Mouse (Mus musculus): ENCODE measurements around the gene Fmnl3. TPM values are rescaled to one million over a fixed set of nuclear protein-coding genes. Genes with fewer than 3 reads are reported as not detected.

The Fmnl3 gene
- total and polyA plus RNA-seq, 3 experiments, result 0.04 to 0.06 TPM; not detected in 1

GRCm38 (mm10) chr15:99371526-99372340 lies 1.5 kb upstream of the Fmnl3 start:
- Histone ChIP-seq H3K27me3 (ENCODE audit: control insufficient read depth in 1 of 2, insufficient read depth in 2 of 2, low read length in 2 of 2) (peaks cover 13 to 36% of the 10 kb centered on the region in 2 experiments), H3K9me3 (replicated peaks; ENCODE audit: insufficient read depth, low read length) (no peaks in the 10 kb centered on the region), H3K4me1 (ENCODE audit: control insufficient read depth in 1 of 2, insufficient read depth in 2 of 2, low read length in 2 of 2) (no peaks in the 10 kb centered on the region; a peak in 2 of 4 replicates), H3K4me3 (ENCODE audit: control insufficient read depth in 1 of 2, insufficient read depth in 1 of 2, low read depth in 2 of 2, low read length in 2 of 2) (no peak overlapping the region), H3K79me2 (ENCODE audit: control insufficient read depth, insufficient read depth, low read length, poor library complexity) (no peaks in the 10 kb centered on the region), H3K36me3 (ENCODE audit: control insufficient read depth in 1 of 2, insufficient read depth in 2 of 2, low read length in 2 of 2) (no peaks in the 10 kb centered on the region), H3K27ac (ENCODE audit: control insufficient read depth, low read depth, low read length) (no peak overlapping the region), H3K9ac (ENCODE audit: control insufficient read depth, low read depth, low read length, poor library complexity, severe bottlenecking) (no peak overlapping the region)
- no peak for DNase-seq (ENCODE audit: low read depth, low spot score)
- TF ChIP-seq MYC (IDR thresholded peaks at IDR 0.05; ENCODE audit: low read depth, low read length) (no peak), MEF2A (IDR thresholded peaks at IDR 0.05; ENCODE audit: extremely low read depth, insufficient replicate concordance, low read depth, low read length, poor library complexity, severe bottlenecking) (no peak), SMC3 (IDR thresholded peaks at IDR 0.05; ENCODE audit: low read depth, low read length) (no peak)

- Histone ChIP-seq H3K4me1 (ENCODE audit: control insufficient read depth in 1 of 2, insufficient read depth in 2 of 2, low read length in 2 of 2) (no peaks in the 10 kb centered on the region), H3K4me3 (ENCODE audit: control insufficient read depth in 1 of 2, insufficient read depth in 1 of 2, low read depth in 2 of 2, low read length in 2 of 2) (no peak overlapping the region), H3K27me3 (ENCODE audit: control insufficient read depth in 1 of 2, insufficient read depth in 2 of 2, low read length in 2 of 2) (peaks cover 18 to 42% of the 10 kb centered on the region in 2 experiments), H3K79me2 (ENCODE audit: control insufficient read depth, insufficient read depth, low read length, poor library complexity) (no peaks in the 10 kb centered on the region), H3K9me3 (replicated peaks; ENCODE audit: insufficient read depth, low read length) (no peaks in the 10 kb centered on the region), H3K27ac (ENCODE audit: control insufficient read depth, low read depth, low read length) (no peak overlapping the region), H3K36me3 (ENCODE audit: control insufficient read depth in 1 of 2, insufficient read depth in 2 of 2, low read length in 2 of 2) (no peaks in the 10 kb centered on the region), H3K9ac (ENCODE audit: control insufficient read depth, low read depth, low read length, poor library complexity, severe bottlenecking) (no peak overlapping the region)
- no peak for DNase-seq (ENCODE audit: low read depth, low spot score)
- TF ChIP-seq HCFC1 (IDR thresholded peaks at IDR 0.05; ENCODE audit: low read depth, low read length) (no peak), KAT2A (conservative IDR thresholded peaks at IDR 0.05; ENCODE audit: low read depth, low read length) (no peak), SIN3A (IDR thresholded peaks at IDR 0.05; ENCODE audit: low read length) (no peak), JUND (IDR thresholded peaks at IDR 0.05; ENCODE audit: low read depth, low read length) (no peak), NELFE (IDR thresholded peaks at IDR 0.05; ENCODE audit: low read depth, low read length) (no peak), MYC (IDR thresholded peaks at IDR 0.05; ENCODE audit: low read depth, low read length) (no peak), NRF1 (IDR thresholded peaks at IDR 0.05; ENCODE audit: insufficient read depth, low read depth, low read length, poor library complexity, severe bottlenecking) (no peak), USF1 (IDR thresholded peaks at IDR 0.05; ENCODE audit: low read depth, low read length) (no peak), ZNF384 (IDR thresholded peaks at IDR 0.05; ENCODE audit: low read depth, low read length) (no peak), BHLHE40 (IDR thresholded peaks at IDR 0.05; ENCODE audit: borderline replicate concordance, low read depth, low read length) (no peak), RCOR1 (IDR thresholded peaks at IDR 0.05; ENCODE audit: low read depth, low read length) (no peak), RAD21 (IDR thresholded peaks at IDR 0.05; ENCODE audit: low read depth, low read length) (no peak)
These were observed 701 bp downstream of the Fmnl3 start for GRCm38 (mm10) chr15:99369391-99370171.
